Comparison of ENCODE assay signal across 21 mouse cellular contexts in the genomic region with DNA sequence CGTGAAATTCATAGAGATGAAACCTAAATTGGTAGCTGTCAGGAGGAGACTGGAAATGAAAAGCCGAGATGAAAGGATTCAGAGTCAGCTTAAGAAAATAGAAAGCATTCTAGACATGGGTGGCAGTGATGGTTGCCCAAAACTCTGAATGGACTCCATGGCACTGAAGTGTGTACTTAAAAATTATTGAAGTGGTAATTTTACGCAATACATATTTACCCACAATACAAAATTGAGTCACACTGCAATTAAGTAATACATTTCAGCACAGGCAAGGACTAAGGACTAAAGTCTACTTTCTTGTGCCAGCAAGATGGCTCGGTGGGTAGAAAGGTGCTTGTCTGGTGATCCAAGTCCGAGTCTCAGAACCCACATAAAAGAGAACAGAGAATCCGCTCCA.
"Had no signal": no experiment of that assay in that cellular context is flagged by ENCODE, and none has a peak within 500 bp of the region (broad histone marks: within the 10 kb centered on the region; RNA-seq: fewer than 3 reads in every experiment).

No protein-coding gene starts in this region.

- ATAC-seq: liver, postnatal 0 days; midbrain, embryonic 13.5 days; midbrain, embryonic 15.5 days had no signal

- H3K9ac ChIP-seq: liver, embryonic 13.5 days; liver, embryonic 15.5 days; liver, postnatal 0 days; lung, embryonic 15.5 days; midbrain, embryonic 13.5 days; midbrain, embryonic 15.5 days; neural tube, embryonic 13.5 days; neural tube, embryonic 15.5 days had no signal

- H3K4me3 ChIP-seq: liver, embryonic 13.5 days; liver, embryonic 15.5 days; lung, embryonic 15.5 days; megakaryocyte, embryonic 14.5 days; midbrain, embryonic 13.5 days; midbrain, embryonic 15.5 days; neural tube, embryonic 13.5 days; neural tube, embryonic 15.5 days had no signal

- H3K36me3 ChIP-seq: liver, embryonic 13.5 days; liver, embryonic 15.5 days; lung, embryonic 15.5 days; midbrain, embryonic 13.5 days; midbrain, embryonic 15.5 days; neural tube, embryonic 13.5 days; neural tube, embryonic 15.5 days had no signal

- DNase-seq: liver; liver, embryonic 13.5 days; liver, postnatal 0 days; lung, adult 2 months; retina, postnatal 1 day; right cerebral cortex, adult 18-20 months; right cerebral cortex, postnatal 25 days; right cerebral cortex, postnatal 4 days; spleen, adult 18-20 months; thymus, adult 18-20 months; thymus, postnatal 14 days; thymus, postnatal 36 days had no signal

- H3K4me1 ChIP-seq: liver, embryonic 13.5 days; liver, embryonic 15.5 days; megakaryocyte, embryonic 14.5 days had no signal

- H3K27ac ChIP-seq: liver, embryonic 13.5 days; liver, embryonic 15.5 days; lung, embryonic 15.5 days; macrophage; midbrain, embryonic 13.5 days; midbrain, embryonic 15.5 days; neural tube, embryonic 13.5 days; neural tube, embryonic 15.5 days had no signal

- H3K27me3 ChIP-seq: liver, embryonic 13.5 days; liver, embryonic 15.5 days; megakaryocyte, embryonic 14.5 days had no signal

- H3K9me3 ChIP-seq: liver, embryonic 13.5 days; liver, embryonic 15.5 days; lung, embryonic 15.5 days; midbrain, embryonic 13.5 days; midbrain, embryonic 15.5 days; neural tube, embryonic 13.5 days; neural tube, embryonic 15.5 days had no signal

- H3K4me2 ChIP-seq: liver, embryonic 13.5 days; liver, embryonic 15.5 days; lung, embryonic 15.5 days; midbrain, embryonic 11.5 days; midbrain, embryonic 13.5 days; midbrain, embryonic 15.5 days; neural tube, embryonic 13.5 days; neural tube, embryonic 15.5 days had no signal
